Mouse (Mus musculus): Measurements from ENCODE around the gene Olfr572.

The Olfr572 gene

GRCm38 (mm10) chr7:102924109-102924508 is at the start of gene Olfr572:
Gene Olfr572 (plus strand): TSS chr7:102924409.
- CTCF ChIA-PET: no interaction called here

GRCm38 (mm10) chr7:102876822-102877221 is 47.4 kb upstream of the Olfr572 start, which contains the start of gene Olfr568:
Gene Olfr568 (plus strand): TSS chr7:102877122.
- CTCF ChIA-PET: no interaction called here

- CTCF ChIA-PET: no interaction called here
Observed at GRCm38 (mm10) chr7:102890782-102891181, 33.4 kb upstream of the Olfr572 start, which contains the start of gene Olfr569. Gene Olfr569 (minus strand): TSS chr7:102890882.

- CTCF ChIA-PET: no interaction called here
Observed at GRCm38 (mm10) chr7:102915261-102915660, 8.9 kb upstream of the Olfr572 start.

- CTCF ChIA-PET: no interaction called here
Observed at GRCm38 (mm10) chr7:102916405-102916804, 7.8 kb upstream of the Olfr572 start.

GRCm38 (mm10) chr7:102917032-102917875 is 7.0 kb upstream of the Olfr572 start, which contains the start of gene Olfr571:
Gene Olfr571 (minus strand): TSS chr7:102917536.
- CTCF ChIA-PET: no interaction called here

- CTCF ChIA-PET: no interaction called here
Observed at GRCm38 (mm10) chr7:102919632-102920031, 4.6 kb upstream of the Olfr572 start.

- CTCF ChIA-PET: no interaction called here
Observed at GRCm38 (mm10) chr7:102927105-102927504, 2.9 kb downstream of the Olfr572 start.

- CTCF ChIA-PET: no interaction called here
Observed at GRCm38 (mm10) chr7:102942475-102942874, 18.3 kb downstream of the Olfr572 start, which contains the start of gene Olfr573-ps1. Gene Olfr573-ps1 (minus strand): TSS chr7:102942575.

GRCm38 (mm10) chr7:102943417-102943816 is 19.2 kb downstream of the Olfr572 start:
- CTCF ChIA-PET: interaction anchor here (0.6 kb wide), 1 partner anchor 172 kb away, joined by 8 read pairs; the partner anchor contains the start of gene Olfr561

GRCm38 (mm10) chr7:102948167-102948566 is 24.0 kb downstream of the Olfr572 start, which contains the start of gene Olfr574:
Gene Olfr574 (plus strand): TSS chr7:102948467.
- CTCF ChIA-PET: no interaction called here

GRCm38 (mm10) chr7:102950732-102951131 is 26.5 kb downstream of the Olfr572 start:
- CTCF ChIA-PET: no interaction called here

GRCm38 (mm10) chr7:102958137-102958536 is 33.9 kb downstream of the Olfr572 start:
- CTCF ChIA-PET: no interaction called here

GRCm38 (mm10) chr7:102958593-102958992 is 34.4 kb downstream of the Olfr572 start, which contains the start of gene Olfr575:
Gene Olfr575 (minus strand): TSS chr7:102958775.
- CTCF ChIA-PET: no interaction called here

- CTCF ChIA-PET: no interaction called here
Observed at GRCm38 (mm10) chr7:102962360-102962759, 38.2 kb downstream of the Olfr572 start, which contains the start of gene Olfr576. Gene Olfr576 (plus strand): TSS chr7:102962660.

- CTCF ChIA-PET: no interaction called here
Observed at GRCm38 (mm10) chr7:102974399-102974798, 50.2 kb downstream of the Olfr572 start.

GRCm38 (mm10) chr7:102975843-102976242 is 51.6 kb downstream of the Olfr572 start, which contains the start of gene Olfr577:
Gene Olfr577 (minus strand): TSS chr7:102975943.
- CTCF ChIA-PET: no interaction called here
